ENCODE assay signal across 9 mouse cellular contexts in genomic region chr14:35074636-35075035, GRCm38 (mm10).
DNase-seq lines count a peak whose midpoint lies in the region; ATAC-seq lines count a peak whose summit lies in the region.
"Had no signal": no experiment of that assay in that cellular context is flagged by ENCODE, and none has a peak within 500 bp of the region (broad histone marks: within the 10 kb centered on the region; RNA-seq: fewer than 3 reads in every experiment).

No protein-coding gene starts in this region.

- no peaks in the 10 kb centered on the region for H3K9me3 ChIP-seq in heart, embryonic 12.5 days (replicated peaks)

- no peaks in the 10 kb centered on the region for H3K36me3 ChIP-seq in heart, embryonic 12.5 days

- WGBS in heart, embryonic 12.5 days = 71% methylated on average over 6 of the region's 6 CpGs

- H3K4me2 ChIP-seq in heart, embryonic 12.5 days = no peak overlapping the region

- H3K9ac ChIP-seq in heart, embryonic 12.5 days = no peak overlapping the region

- H3K27me3 ChIP-seq in heart, embryonic 12.5 days (replicated peaks) = no peaks in the 10 kb centered on the region

- H3K4me1 ChIP-seq in heart, embryonic 12.5 days (replicated peaks) = no peaks in the 10 kb centered on the region

- ATAC-seq in heart, embryonic 12.5 days (ENCODE audit: insufficient number of reproducible peaks, low FRiP score) = no peak

- H3K27ac ChIP-seq in heart, embryonic 12.5 days (ENCODE audit: poor library complexity, severe bottlenecking) = no peak overlapping the region
- H3K27ac ChIP-seq: macrophage had no signal

- DNase-seq in heart, adult 9 months (ENCODE audit: low spot score in 2 of 2) = peak; percentile 3 to 16
- DNase-seq in cerebellum, postnatal 25 days = peak; percentile 37 to 66
- peak; percentile 57 to 68 for DNase-seq in layer of hippocampus, adult 8-10 months (ENCODE audit: low spot score in 2 of 2)
- peak; percentile 61 for DNase-seq in right cerebral cortex, adult 18-20 months
- DNase-seq in thymus, postnatal 25 days = no peak
- no peak for DNase-seq in urinary bladder, adult 2 months (ENCODE audit: low spot score)
- no peak for DNase-seq in T-cell, adult 2 months (ENCODE audit: low spot score)

- no peak overlapping the region for H3K4me3 ChIP-seq in heart, embryonic 12.5 days

Comparison
In these comparisons a context has a peak if more than half of its experiments do, and no peak if none do; other contexts are left out.
1. DNase-seq: peak in heart, adult 9 months (2 of 2), cerebellum, postnatal 25 days (2 of 2), layer of hippocampus, adult 8-10 months (2 of 2) and right cerebral cortex, adult 18-20 months (single experiment); none in thymus, postnatal 25 days (single experiment), urinary bladder, adult 2 months (single experiment) and T-cell, adult 2 months (single experiment).